Mouse (Mus musculus): ENCODE results near the gene Kif26b.

DNA sequence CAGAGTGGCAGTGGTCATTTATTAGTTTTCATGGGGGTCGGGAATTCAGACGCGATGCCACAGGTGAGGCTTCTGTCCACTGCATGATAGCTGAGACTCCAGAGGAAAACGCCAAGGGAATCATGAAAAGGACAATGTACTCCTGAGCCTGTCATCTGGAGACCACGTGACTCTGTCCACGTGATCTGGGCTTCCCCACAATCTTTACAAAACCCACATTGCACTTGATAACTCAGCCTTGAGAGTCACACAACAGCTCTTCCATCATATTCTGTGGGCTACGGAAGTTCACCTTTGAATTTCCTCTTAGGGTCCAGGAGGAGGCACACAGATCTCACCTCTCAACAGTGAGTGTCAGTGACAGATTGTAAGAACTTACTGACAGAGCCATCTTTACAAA is 290.1 kb downstream of the Kif26b start:
- TF ChIP-seq POLR2A (IDR thresholded peaks at IDR 0.05; ENCODE audit: low read depth, low read length), result no peak
- TF ChIP-seq CTCF (IDR thresholded peaks at IDR 0.05; ENCODE audit: extremely low read depth, insufficient read depth, insufficient read length, insufficient replicate concordance), result no peak
